Mouse (Mus musculus): ENCODE data around the gene Fbxl17.

DNA sequence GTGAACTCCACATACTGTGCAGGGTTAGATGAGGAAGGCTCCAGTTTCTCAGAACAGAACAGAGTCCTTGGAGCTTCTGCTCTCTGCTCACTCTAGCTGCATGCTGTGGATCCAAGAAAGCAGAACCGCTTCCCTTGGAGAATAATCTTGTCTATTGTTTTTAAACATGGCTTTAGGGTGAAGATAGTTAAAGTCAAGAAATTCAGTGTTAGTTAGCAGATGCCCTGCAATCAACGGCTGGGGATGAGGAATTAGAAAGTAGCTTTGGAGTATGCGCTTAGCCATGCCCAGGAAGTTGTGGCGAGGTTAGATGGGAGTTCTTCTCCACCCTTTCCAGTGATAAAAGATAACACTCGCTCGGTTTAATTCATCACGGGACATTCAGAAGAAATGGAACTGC, 306.6 kb downstream of the Fbxl17 start:
- TF ChIP-seq CTCF (IDR thresholded peaks at IDR 0.05; ENCODE audit: low read depth, low read length) (no peak), POLR2AphosphoS5 (IDR thresholded peaks at IDR 0.05; ENCODE audit: insufficient replicate concordance, low read depth, low read length) (no peak), GATA1 (IDR thresholded peaks at IDR 0.05; ENCODE audit: borderline replicate concordance, low read length) (no peak), TAL1 (conservative IDR thresholded peaks at IDR 0.05; ENCODE audit: low read depth, low read length) (no peak)
